Mouse (Mus musculus) mammary gland, adult 2 months (tissue): ENCODE measurements around the gene Stoml1. TPM values are rescaled to one million over a fixed set of nuclear protein-coding genes. Genes with fewer than 3 reads are reported as not detected.

ENCODE experiments used
- polyA plus RNA-seq: library from polyadenylated mRNA; depleted of rRNA; stranded (reverse); fragments of >200 nt; gene quantifications from 2 replicates; pipeline ENCODE4 v1.2.3, GENCODE M21; 2012; ENCODE audit warnings: low replicate concordance; rRNA removed

Gene Stoml1
- 48.2 and 49.1 TPM in 2 replicates for polyA plus RNA-seq

DNA sequence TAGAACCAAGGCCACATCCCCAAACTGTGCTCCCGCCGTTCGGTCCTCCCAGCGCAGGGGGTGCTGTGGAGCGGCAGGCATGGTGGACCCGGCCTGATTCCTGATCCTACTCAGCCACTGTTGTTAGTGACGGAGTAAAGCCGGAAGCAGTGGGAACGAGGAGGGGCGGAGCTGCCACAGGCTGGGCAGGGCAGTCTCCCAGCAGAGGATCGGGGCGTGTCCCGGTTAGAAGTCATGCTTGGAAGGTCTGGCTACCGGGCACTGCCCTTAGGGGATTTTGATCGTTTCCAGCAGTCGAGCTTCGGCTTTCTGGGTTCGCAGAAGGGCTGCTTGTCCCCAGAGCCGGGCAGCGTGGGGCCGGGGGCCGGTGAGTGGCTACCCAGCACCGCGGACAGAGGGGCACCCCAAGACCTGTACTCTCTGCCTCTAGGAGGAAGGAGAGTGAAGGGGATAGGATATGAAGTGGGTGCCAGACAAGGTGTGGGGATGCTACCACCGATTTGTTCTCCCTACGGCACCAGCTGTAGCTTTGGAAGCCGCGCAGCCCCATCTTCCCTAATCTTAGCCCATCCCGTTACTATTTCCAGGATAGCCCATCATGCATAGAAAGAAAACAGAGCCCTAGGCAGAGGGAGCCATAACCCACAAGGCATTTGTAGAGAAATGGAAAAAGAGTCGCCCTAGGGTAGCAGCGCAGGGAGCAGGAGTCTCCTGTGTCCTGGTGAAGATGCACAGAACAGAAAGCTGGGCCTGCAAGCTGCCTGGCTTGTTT, at the start of gene Stoml1:
Gene Stoml1 (plus strand): TSS at position 132 of the 772 bp plus-strand sequence.

DNA sequence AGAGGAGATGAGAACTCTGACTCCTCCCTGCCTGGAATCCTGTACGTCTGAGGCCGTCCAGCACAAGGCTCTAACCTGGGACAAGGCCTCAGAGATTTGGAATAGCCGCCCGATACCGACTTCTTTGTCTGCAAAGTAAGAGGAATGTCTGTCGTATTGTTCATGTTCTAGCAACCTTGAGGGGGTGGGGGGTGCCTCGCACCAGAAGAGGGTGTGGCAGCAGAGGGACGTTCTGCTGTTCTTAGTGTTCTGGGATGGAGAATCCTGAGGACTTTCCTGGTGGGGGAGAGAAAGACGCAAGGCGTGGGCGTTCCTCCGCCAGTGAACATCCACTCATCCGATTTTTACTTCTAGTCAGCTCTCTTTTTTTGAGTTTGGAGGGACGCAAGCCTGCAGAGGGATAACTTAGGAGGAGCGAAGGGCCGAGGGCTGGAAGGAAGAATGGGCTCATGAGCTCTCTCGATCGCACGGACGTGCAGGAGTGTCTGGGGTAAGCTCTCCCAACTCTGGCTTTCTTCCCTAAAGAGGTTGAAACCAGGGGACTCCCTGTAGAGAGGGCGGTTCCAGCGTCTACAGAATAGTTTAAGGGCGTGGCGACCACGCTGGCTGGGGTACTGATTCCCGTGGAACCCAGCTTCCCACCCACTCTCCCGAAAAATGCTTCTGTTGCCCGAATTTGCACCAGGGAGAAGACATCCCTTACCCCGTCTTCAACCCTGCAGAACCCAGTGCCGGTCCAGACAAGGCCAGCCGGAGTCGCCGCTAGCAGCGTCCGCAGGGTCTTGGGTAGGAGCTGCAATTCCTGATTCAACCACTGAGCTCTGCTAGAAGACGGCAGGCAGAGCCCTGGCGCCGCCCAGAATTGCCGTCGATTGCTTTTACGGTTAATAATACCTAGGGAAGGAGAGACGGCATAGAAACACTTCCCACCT, 49.2 kb upstream of the Stoml1 start, which contains the start of the genes Islr and Islr2:
Gene Islr (minus strand): TSS at position 791 of the 932 bp plus-strand sequence.
Gene Islr2 (minus strand): TSS at position 804 of the 932 bp plus-strand sequence.

DNA sequence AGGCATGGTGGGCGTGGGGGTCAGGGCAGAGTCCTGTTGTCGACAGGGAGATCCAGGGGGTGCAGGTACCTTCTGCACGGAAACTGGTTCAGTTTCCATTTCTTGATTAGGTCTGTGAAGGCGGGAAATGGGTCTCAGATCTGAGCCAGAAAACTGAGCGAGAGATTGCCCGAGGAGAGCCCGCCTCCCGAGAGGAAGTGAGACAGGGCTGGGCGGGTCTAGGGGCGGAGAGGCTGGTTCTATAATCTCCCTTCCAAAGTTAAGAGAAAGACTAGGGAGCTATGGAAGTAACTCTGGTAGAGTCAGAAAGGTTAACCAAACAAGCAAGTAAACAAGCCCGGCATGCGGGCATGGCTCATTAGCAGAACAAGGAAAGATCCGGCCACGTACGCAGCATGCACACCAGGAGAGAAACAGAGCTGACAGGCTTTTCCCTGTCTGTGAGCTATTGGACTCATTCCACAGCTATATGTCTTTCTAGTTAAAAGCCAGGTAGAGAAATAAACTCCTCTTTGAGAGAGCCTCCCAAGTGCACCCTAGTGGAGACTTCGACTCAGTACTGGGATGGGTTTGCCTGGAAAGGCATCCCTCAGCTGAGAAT, 3.3 kb upstream of the Stoml1 start, which contains the start of gene Pml:
Gene Pml (minus strand): TSS at position 195 of the 601 bp plus-strand sequence.

Other genes with a start within 250 kb of the Stoml1 start
- 1.1 and 1.8 TPM in 2 replicates for gene Cyp11a1, start 246.8 kb upstream of the Stoml1 start, polyA plus RNA-seq
- 9.5 and 12.0 TPM in 2 replicates for gene Stra6, start 189.4 kb upstream of the Stoml1 start, polyA plus RNA-seq
- gene Ccdc33, start 134.3 kb upstream of the Stoml1 start, polyA plus RNA-seq: 0.45 and 0.55 TPM in 2 replicates
- gene Islr, start 48.9 kb upstream of the Stoml1 start, polyA plus RNA-seq: 331 and 412 TPM in 2 replicates
- gene Islr2, start 48.8 kb upstream of the Stoml1 start, polyA plus RNA-seq: 10.5 and 11.5 TPM in 2 replicates
- gene Pml, start 3.4 kb upstream of the Stoml1 start, polyA plus RNA-seq: 50.9 and 62.5 TPM in 2 replicates
- gene Loxl1, start 60.0 kb downstream of the Stoml1 start, polyA plus RNA-seq: 222 and 354 TPM in 2 replicates
- not detected in 2 replicates for gene Tbc1d21, start 117.3 kb downstream of the Stoml1 start, polyA plus RNA-seq
- 15.2 and 18.5 TPM in 2 replicates for gene Insyn1, start 235.4 kb downstream of the Stoml1 start, polyA plus RNA-seq